Mouse (Mus musculus) forelimb bud, embryonic 11.5 days (tissue): ENCODE results near the gene Cntn2.
A peak's percentile ranks its signal among the peaks of the same experiment; 100 is the strongest.

Experiments used
- DNase-seq: peaks from one replicate; pipeline ENCODE4 v3.0.0-alpha.2; 2012; ENCODE audit warnings: low read depth, low spot score

Gene Cntn2

DNA sequence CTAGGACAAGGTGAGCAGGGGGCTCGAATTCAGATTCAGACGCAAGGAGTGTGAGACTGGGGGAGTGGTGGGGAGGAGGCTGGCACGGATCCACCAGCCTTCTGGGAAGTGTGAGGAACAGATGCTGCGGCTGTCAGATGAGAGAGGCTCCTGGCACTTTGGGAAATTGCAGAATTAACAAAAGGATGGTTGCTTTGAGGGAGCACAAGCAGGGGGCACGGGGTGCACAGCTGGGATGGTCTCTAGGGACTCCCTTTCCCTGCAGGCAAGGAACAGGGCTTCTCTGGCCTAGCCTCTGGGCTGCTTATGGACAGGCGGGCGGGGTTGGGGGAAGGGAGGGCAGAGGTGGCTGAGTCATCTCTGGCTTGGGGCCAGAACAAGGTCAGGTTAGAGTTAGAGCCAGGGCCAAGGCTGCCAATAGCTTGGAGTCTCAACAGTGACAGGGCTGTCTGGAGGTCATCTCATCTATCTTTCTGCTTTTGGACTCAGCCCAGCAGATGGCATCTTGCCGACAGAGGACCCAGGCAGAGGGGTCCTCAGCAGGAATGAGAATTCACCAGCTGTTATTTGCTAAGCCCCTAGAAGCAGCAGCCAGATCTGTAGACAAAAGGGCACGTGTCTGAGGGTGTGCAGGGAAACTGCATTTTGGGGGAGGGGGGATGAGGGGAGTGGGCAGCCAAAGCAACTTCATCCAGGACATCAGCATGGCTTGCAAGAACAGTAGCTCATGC, 15.0 kb upstream of the Cntn2 start:
- no peak for DNase-seq

- no peak for DNase-seq
Observed at GRCm38 (mm10) chr1:132543789-132544188, 733 bp upstream of the Cntn2 start.

- DNase-seq: no peak
Observed at GRCm38 (mm10) chr1:132541824-132542599, 1.0 kb downstream of the Cntn2 start.

- peak; percentile 55 for DNase-seq
Observed at GRCm38 (mm10) chr1:132541171-132541823, 1.8 kb downstream of the Cntn2 start.

DNA sequence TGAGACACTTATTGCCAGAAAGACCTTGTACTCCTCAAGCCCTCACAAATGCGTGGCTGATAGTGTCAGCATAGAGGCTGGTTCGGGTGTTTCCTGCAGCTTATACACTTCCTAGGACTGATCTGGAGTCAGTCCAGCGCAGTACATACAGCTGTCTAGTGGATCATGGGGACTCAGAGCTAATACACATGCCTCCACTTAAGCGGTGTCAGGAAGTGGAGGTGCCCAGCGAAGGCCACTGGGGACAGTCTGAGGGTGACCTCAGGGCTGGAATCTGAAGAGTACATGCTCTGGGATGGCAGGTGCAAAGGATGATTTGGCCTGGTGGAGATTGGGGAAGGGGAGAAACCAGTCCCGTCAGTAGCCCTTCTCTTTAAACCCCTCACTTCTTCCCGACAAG, 2.4 kb downstream of the Cntn2 start:
- no peak for DNase-seq

DNA sequence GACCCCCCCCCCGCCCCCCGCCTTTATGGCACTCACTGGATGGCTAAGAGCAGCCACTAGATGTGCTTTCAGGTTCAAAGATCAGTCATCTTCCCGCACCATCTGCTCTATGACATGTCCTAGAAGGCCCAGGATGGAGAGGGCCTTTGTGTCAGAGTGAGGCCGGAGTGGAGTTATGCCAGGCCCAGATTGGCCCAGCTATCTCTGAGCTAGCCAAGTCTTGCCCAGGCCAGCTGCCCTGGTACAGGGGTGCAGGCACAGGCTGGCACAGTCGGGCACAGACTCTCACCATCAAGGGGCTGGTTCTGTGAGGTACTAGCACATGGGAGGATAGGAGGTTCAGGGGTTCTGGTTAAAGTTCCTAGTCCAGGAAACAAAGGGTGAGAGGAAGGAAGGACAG, 5.3 kb downstream of the Cntn2 start:
- no peak for DNase-seq

GRCm38 (mm10) chr1:132536416-132536815, 6.6 kb downstream of the Cntn2 start:
- no peak for DNase-seq

DNA sequence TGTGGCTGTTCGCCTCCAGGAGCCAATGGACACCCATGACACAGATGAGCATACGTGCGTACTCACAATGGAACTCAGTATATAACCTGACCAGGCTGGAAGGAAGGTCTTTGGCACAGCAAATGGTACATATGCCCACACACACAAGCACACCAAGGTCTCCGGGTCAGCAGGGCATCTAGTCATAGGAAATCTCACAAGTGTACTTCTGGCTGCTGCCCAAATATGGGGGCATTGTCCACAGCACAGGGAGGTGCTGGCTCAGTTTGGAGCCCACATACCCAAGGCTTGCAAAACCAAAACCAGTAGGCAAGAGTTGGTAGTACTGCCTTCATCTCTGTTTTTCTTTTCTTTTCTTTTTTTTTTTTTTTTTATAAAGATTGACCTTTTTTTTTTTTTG, 7.5 kb downstream of the Cntn2 start:
- no peak for DNase-seq

DNA sequence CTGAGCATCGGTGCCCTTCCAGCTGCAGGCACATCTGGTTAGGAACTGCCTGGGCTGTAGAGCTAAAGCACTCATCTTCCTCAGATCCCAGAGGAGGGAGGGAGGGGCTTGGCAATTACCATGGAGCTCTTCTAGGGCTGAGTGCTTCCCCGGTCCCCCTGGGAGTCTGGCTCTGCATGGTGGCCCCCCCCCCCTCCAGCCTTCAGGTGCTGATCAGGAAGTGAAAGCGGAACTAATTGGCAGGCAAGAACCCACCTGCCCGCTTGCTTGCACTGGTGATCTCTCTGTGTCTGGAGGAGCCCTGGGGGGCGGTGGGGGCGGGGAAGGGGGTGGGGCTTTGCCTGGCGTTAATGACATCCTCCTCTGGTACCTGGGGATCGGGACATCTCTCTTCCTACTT, 9.2 kb downstream of the Cntn2 start:
- DNase-seq: no peak

DNA sequence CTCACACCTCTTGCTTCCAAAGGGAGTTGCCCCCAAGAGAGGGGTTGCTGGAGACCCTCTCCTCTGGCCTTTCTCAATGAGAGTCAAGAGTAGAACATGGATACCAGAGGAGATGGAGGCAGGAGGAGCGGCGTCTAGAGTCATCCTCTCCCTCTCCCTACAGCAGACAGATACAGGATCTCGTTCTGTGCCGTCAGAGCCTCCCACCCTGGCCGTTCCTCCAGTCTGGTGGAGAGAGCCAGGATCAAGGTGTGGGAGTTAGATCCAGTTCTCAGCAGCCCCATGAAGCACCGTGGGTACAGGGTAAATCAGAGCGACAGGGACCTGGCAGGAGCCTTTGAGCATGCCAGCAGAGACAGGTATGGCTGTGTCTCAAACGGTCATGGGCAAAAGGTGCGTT, 10.5 kb downstream of the Cntn2 start:
- no peak for DNase-seq

GRCm38 (mm10) chr1:132530631-132531191, 12.3 kb downstream of the Cntn2 start:
- DNase-seq: peak; percentile 38

DNA sequence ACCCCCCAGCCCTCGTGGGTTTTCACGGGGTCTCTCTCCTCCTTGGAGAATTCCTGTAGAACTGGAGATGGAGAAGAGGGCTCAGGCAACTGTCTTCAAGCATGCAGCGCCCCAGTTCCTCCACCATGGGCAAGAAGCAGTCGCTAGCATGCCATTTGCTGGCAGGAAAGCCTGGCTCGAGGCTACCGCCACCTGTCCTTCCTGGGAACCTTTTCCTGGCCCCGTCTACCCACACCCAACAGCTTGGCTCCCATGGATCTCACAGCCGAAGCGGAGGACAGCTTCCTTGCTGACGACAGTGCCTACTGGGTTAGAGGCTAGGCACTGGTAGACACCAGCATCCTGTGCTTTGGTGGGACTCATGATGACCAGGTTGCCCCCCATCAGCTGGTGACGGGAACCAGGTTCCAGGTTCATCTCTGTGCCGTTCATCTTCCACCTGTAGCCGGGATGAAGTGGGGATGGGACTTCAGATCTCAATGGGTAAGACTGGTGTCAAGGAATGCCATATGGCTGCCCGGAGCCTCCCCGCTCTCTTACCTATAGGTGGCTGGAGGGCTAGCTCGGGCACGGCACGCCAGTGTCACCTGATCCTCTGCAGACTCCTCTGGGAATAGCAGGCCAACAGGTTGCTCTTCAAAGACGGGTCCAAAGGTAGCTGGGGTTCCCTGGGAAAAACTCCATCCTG, 14.3 kb downstream of the Cntn2 start:
- DNase-seq: no peak

GRCm38 (mm10) chr1:132528071-132528470, 15.0 kb downstream of the Cntn2 start:
- DNase-seq: no peak

DNA sequence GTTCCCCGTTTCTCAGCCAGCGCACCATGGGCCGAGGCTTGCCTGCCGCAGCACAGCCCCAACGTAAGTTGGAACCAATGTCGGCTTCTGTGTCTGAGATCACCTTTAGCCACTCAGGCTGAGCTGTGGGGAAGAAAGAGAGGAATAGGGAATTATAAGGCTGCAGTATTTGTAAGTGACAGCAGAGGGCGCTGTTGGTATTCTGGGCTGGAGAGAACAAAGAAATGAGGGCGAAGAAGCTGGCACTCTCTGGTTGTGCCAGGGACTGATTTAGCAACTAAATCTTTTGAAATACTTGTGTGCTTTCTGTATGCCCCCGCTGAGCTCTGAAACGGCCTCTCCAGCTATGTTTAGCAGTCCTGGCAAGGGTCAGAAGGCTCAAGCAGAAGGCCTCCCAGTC, 17.2 kb downstream of the Cntn2 start:
- DNase-seq: peak; percentile 87

DNA sequence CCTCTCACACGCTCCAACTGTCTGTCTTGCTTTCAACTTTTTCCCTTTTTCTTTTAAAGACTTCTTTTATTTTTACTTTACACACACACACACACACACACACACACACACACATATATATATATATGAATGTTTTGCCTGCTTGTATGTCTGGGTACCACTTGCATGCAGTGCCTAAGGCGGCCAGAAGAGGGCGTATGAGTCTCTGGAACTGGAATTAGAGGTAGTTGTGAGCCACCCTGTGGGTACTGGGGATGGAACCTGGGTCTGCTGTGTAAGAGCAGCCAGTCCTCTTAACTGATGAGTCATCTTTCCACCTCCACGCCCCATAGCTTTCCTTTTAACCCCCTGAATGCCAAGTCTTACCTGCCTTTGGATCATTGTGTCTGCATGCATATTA, 19.1 kb downstream of the Cntn2 start:
- DNase-seq: no peak

DNA sequence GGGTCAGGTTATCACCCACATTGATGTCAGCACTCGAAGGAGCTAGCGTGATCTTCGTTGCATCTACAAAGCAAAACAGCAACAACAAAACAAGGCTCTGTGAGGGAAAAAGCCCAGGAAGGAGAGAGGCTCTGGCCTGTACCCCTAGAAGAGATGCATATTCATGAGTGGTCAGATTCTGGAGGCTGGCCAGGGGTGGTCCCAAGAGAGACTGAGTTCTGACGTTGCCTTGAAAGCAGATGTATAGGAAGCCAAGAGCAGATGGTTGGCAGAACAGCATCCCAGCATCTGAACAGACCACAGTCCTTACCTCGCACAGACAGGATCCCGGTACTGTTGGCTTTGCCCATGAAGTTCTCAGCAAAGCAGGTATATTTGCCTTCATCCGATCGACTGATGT, 20.0 kb downstream of the Cntn2 start:
- DNase-seq: no peak

DNA sequence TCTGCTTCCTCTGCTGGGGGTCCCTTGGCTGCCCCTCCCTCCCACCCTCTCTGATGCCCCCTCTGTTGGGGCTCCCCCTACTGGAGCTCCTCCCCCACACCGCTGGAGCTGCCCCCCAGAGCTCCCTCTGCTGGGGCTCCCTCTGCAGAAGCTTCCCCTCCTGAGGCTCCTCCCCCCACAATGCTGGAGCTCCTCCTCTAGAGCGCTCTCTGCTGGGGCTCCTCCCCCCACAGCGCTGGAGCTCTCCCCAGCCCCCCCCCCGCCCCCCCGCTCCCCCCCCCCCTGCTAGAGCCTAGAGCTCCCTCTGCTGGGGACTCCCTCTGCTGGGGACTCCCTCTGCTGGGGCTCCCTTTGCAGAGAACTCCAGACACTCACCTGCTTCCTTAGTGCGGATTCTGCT, 22.3 kb downstream of the Cntn2 start:
- peak; percentile 44 for DNase-seq

DNA sequence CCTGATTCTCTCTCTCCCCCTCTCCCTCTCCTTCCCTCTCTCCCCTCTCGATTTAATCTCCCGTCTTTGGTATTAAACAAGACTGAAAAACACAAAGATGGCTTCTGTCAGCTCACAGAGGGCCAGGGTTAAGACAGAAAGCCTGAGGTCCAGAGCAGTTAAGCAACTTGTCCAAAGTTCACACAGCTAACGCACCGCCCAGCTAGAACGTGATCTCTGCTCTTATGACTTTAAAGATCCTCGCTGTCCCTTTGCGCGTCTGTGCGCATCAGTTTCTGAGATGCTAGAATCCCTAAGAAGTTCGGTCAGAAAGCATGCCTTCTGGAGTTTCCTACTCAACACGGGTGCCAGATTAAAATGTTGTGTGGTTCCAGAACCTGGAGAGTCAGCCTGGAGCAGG, 23.3 kb downstream of the Cntn2 start:
- DNase-seq: no peak

- DNase-seq: no peak
Observed at GRCm38 (mm10) chr1:132518621-132519020, 24.4 kb downstream of the Cntn2 start.

GRCm38 (mm10) chr1:132516776-132517175, 26.3 kb downstream of the Cntn2 start:
- DNase-seq: no peak

- DNase-seq: no peak
Observed at GRCm38 (mm10) chr1:132515339-132515738, 27.7 kb downstream of the Cntn2 start.

GRCm38 (mm10) chr1:132512106-132512505, 30.9 kb downstream of the Cntn2 start:
- DNase-seq: no peak
